Comparison of ENCODE assay signal across 8 mouse cellular contexts in genomic region chr19:4100718-4101261, GRCm38 (mm10). TPM values are rescaled to one million over a fixed set of nuclear protein-coding genes. Genes with fewer than 3 reads are reported as not detected.
A peak's percentile ranks its signal among the peaks of the same experiment; 100 is the strongest.
DNase-seq lines count a peak whose midpoint lies in the region; ATAC-seq lines count a peak whose summit lies in the region.

No protein-coding gene starts in this region.

- 1% methylated on average over 52 of the region's 52 CpGs for WGBS in heart, embryonic 11.5 days (ENCODE audit: insufficient replicate concordance)

- H3K27ac ChIP-seq in heart, embryonic 11.5 days (ENCODE audit: low read depth, low read length): no peak overlapping the region

- H3K9me3 ChIP-seq in heart, embryonic 11.5 days (replicated peaks; ENCODE audit: control insufficient read depth, low read length): no peaks in the 10 kb centered on the region

- peak; percentile 23 for DNase-seq in spleen, adult 12 weeks (ENCODE audit: low spot score)
- no peak for DNase-seq in spleen, postnatal 36 days (ENCODE audit: low spot score in 2 of 2)
- peak; percentile 85 for DNase-seq in cerebellum, adult 8-10 months
- DNase-seq in layer of hippocampus, postnatal 14 days (ENCODE audit: low spot score in 2 of 2): peak; percentile 54 to 62
- DNase-seq in mesoderm, embryonic 11.5 days (ENCODE audit: low read depth, low spot score): peak; percentile 56
- peak; percentile 80 for DNase-seq in right cerebral cortex, postnatal 4 days

- peak overlapping the region; percentile 92 for H3K4me2 ChIP-seq in heart, embryonic 11.5 days

- H3K4me3 ChIP-seq in heart, embryonic 11.5 days (ENCODE audit: low read depth, low read length): peak overlapping the region; percentile 52

- peaks cover 30% of the 10 kb centered on the region for H3K4me1 ChIP-seq in heart, embryonic 11.5 days (ENCODE audit: control insufficient read depth, insufficient read depth, low read length)

- peak overlapping the region; percentile 70 for H3K9ac ChIP-seq in heart, embryonic 11.5 days (ENCODE audit: low read depth, low read length)

- ATAC-seq in heart, embryonic 11.5 days (replicated peaks; ENCODE audit: insufficient number of reproducible peaks, low FRiP score, low TSS enrichment): no peak
- ATAC-seq in erythroid progenitor cell, adult 5-6 weeks (replicated peaks; ENCODE audit: low FRiP score, poor library complexity, severe bottlenecking): no peak

- no peaks in the 10 kb centered on the region for H3K36me3 ChIP-seq in heart, embryonic 11.5 days (ENCODE audit: control insufficient read depth, insufficient read depth, low read length)

- peaks cover 34% of the 10 kb centered on the region for H3K27me3 ChIP-seq in heart, embryonic 11.5 days (ENCODE audit: control insufficient read depth, insufficient read depth, low read length)

RNA-seq across cellular contexts. Expression of gene Pitpnm1, which starts 1.0 kb away (rescaled TPM):
- polyA plus RNA-seq in heart, embryonic 11.5 days (2014; fragmentation: Nextera tagmentation; extraction: Ambion mirVana): 15.5 and 17.3 TPM in 2 replicates
- 100 to 1,000 TPM; 192 to 214 TPM for total RNA-seq in layer of hippocampus, postnatal 14 days (2021)
- total RNA-seq in erythroid progenitor cell, adult 5-6 weeks (2015; ENCODE audit: low replicate concordance): 56.6 and 67.1 TPM in 2 replicates
- 33.9 and 60.9 TPM in 2 replicates for total RNA-seq in erythroid progenitor cell, adult 5-6 weeks (2017; ENCODE audit: low replicate concordance)

RNA-seq across cellular contexts. Expression of gene Cdk2ap2, which starts 3.8 kb away (rescaled TPM):
- 63.4 and 64.0 TPM in 2 replicates for polyA plus RNA-seq in heart, embryonic 11.5 days (2014; fragmentation: Nextera tagmentation; extraction: Ambion mirVana)
- total RNA-seq in layer of hippocampus, postnatal 14 days (2021): 10 to 100 TPM; 25.0 to 34.1 TPM
- total RNA-seq in erythroid progenitor cell, adult 5-6 weeks (2015; ENCODE audit: low replicate concordance): 118 and 124 TPM in 2 replicates
- total RNA-seq in erythroid progenitor cell, adult 5-6 weeks (2017; ENCODE audit: low replicate concordance): 17.9 and 36.3 TPM in 2 replicates

RNA-seq across cellular contexts. Expression of gene Cabp2, which starts 19.4 kb away (rescaled TPM):
- polyA plus RNA-seq in heart, embryonic 11.5 days (2014; fragmentation: Nextera tagmentation; extraction: Ambion mirVana): not detected in 2 replicates
- not detected for total RNA-seq in layer of hippocampus, postnatal 14 days (2021)
- not detected in 2 replicates for total RNA-seq in erythroid progenitor cell, adult 5-6 weeks (2015; ENCODE audit: low replicate concordance)
- total RNA-seq in erythroid progenitor cell, adult 5-6 weeks (2017; ENCODE audit: low replicate concordance): not detected in 2 replicates

RNA-seq across cellular contexts. Expression of gene Aip, which starts 24.9 kb away (rescaled TPM):
- 91.4 and 93.4 TPM in 2 replicates for polyA plus RNA-seq in heart, embryonic 11.5 days (2014; fragmentation: Nextera tagmentation; extraction: Ambion mirVana)
- total RNA-seq in layer of hippocampus, postnatal 14 days (2021): 10 to 100 TPM; 73.9 to 83.2 TPM
- 33.5 and 72.1 TPM in 2 replicates for total RNA-seq in erythroid progenitor cell, adult 5-6 weeks (2015; ENCODE audit: low replicate concordance)
- total RNA-seq in erythroid progenitor cell, adult 5-6 weeks (2017; ENCODE audit: low replicate concordance): 41.2 and 41.8 TPM in 2 replicates

RNA-seq across cellular contexts. Expression of gene Gpr152, which starts 38.8 kb away (rescaled TPM):
- not detected in 2 replicates for polyA plus RNA-seq in heart, embryonic 11.5 days (2014; fragmentation: Nextera tagmentation; extraction: Ambion mirVana)
- total RNA-seq in layer of hippocampus, postnatal 14 days (2021): not detected
- 1.1 TPM in 1 of 2 replicates, not detected in the other for total RNA-seq in erythroid progenitor cell, adult 5-6 weeks (2015; ENCODE audit: low replicate concordance)
- not detected in 2 replicates for total RNA-seq in erythroid progenitor cell, adult 5-6 weeks (2017; ENCODE audit: low replicate concordance)

Comparison
In these comparisons a context has a peak if more than half of its experiments do, and no peak if none do; other contexts are left out.
1. DNase-seq: peak in spleen, adult 12 weeks (single experiment), cerebellum, adult 8-10 months (single experiment), layer of hippocampus, postnatal 14 days (2 of 2), mesoderm, embryonic 11.5 days (single experiment) and right cerebral cortex, postnatal 4 days (single experiment); none in spleen, postnatal 36 days (0 of 2).